Mouse (Mus musculus) hindbrain, postnatal 0 days (tissue): ENCODE data around the gene Fmnl2. TPM values are rescaled to one million over a fixed set of nuclear protein-coding genes. Genes with fewer than 3 reads are reported as not detected.

ENCODE experiments used
- ATAC-seq: fragments of 200-750 bp; cut with Nextera tagmentation; 2 replicates; pipeline ENCODE4 v1.8.0; 2017; ENCODE audit warnings: mild to moderate bottlenecking, moderate TSS enrichment, moderate library complexity
- DNase-seq: peaks from one replicate; pipeline ENCODE4 v3.0.0-alpha.2; 2015; ENCODE audit warnings: low spot score
- H3K27ac ChIP-seq: fragments of 300-500 bp; sonication (generic); 2 replicates; pipeline ENCODE4 v1.5.1; 2014; ENCODE audit warnings: mild to moderate bottlenecking
- H3K27me3 ChIP-seq: fragments of 300-500 bp; sonication (generic); 2 replicates; pipeline ENCODE4 v1.6.1; 2014; ENCODE audit warnings: low read length, mixed read lengths; ENCODE audit not compliant: insufficient read depth
- H3K36me3 ChIP-seq: fragments of 300-500 bp; sonication (generic); 2 replicates; pipeline ENCODE4 v1.6.1; 2014; ENCODE audit warnings: low read length, mixed read lengths; ENCODE audit not compliant: insufficient read depth
- H3K4me1 ChIP-seq: fragments of 300-500 bp; sonication (generic); 2 replicates; pipeline ENCODE4 v1.6.1; 2014; ENCODE audit warnings: antibody characterized with exemption, low read length, mixed read lengths; ENCODE audit not compliant: insufficient read depth
- H3K4me2 ChIP-seq: fragments of 300-500 bp; sonication (generic); 2 replicates; pipeline ENCODE4 v1.6.1; 2014; ENCODE audit warnings: low read depth, mild to moderate bottlenecking, low read length, moderate library complexity, mixed read lengths
- H3K4me3 ChIP-seq: fragments of 300-500 bp; sonication (generic); 2 replicates; pipeline ENCODE4 v1.5.1; 2014; ENCODE audit warnings: low read length
- H3K9ac ChIP-seq: fragments of 300-500 bp; sonication (generic); replicated peaks from 2 replicates; pipeline ENCODE4 v1.6.1; 2014; ENCODE audit warnings: mild to moderate bottlenecking, low read length, moderate library complexity, mixed read lengths
- H3K9me3 ChIP-seq: fragments of 300-500 bp; sonication (generic); 2 replicates; pipeline ENCODE4 v1.6.1; 2016; ENCODE audit warnings: low read length, mixed read lengths
- CTCF ChIP-seq: IDR thresholded peaks from 2 replicates; pipeline ENCODE4 v1.5.1; 2016; ENCODE audit warnings: antibody characterized with exemption, control low read depth, low read depth
- WGBS: fragments of 180-500 bp; shearing (Covaris S2); extraction: QIAGEN DNeasy Blood & Tissue Kit; methylation state at CpG from one replicate; pipeline ENCODE4 v1.1.7; 2014; 5-methylcytosine and 5-hydroxymethylcytosine counted together
- polyA plus RNA-seq: library from polyadenylated mRNA; unstranded; fragments of >200 nt; fragmentation: Nextera tagmentation; extraction: Ambion mirVana; gene quantifications from 2 replicates; pipeline ENCODE4 v1.2.1, GENCODE M21; 2015
- total RNA-seq: library from RNA; depleted of rRNA; stranded (reverse); fragments of >200 nt; gene quantifications from 2 replicates; pipeline ENCODE4 v1.2.3, GENCODE M21; 2014; rRNA removed

Gene Fmnl2
- 25.2 and 27.6 TPM in 2 replicates for total RNA-seq
- 9.3 and 9.9 TPM in 2 replicates for polyA plus RNA-seq

- Histone ChIP-seq H3K27me3 (no peaks in the 10 kb centered on the region), H3K4me2 (peak within 1 kb of the TSS; percentile 79), H3K9ac (peak within 1 kb of the TSS; percentile 88), H3K4me1 (peaks cover 14% of the 10 kb centered on the region), H3K27ac (peak within 1 kb of the TSS; percentile 89), H3K9me3 (no peaks in the 10 kb centered on the region), H3K36me3 (no peaks in the 10 kb centered on the region), H3K4me3 (peak within 1 kb of the TSS; percentile 86)
- WGBS, result 1% methylated on average over 97 of the region's 114 CpGs
- DNase-seq (peak; percentile 91), ATAC-seq (peak; percentile 96)
- TF ChIP-seq CTCF, result no peak
Observed at GRCm38 (mm10) chr2:52857611-52858528, at the start of gene Fmnl2. Gene Fmnl2, plus strand, starts transcription at chr2:52857860.

- no peak overlapping the region for H3K9ac ChIP-seq
- no peak for DNase-seq
- H3K27me3 ChIP-seq, result no peaks in the 10 kb centered on the region
- H3K36me3 ChIP-seq, result no peaks in the 10 kb centered on the region
- no peak overlapping the region for H3K27ac ChIP-seq
- no peak overlapping the region for H3K4me2 ChIP-seq
- no peak overlapping the region for H3K4me3 ChIP-seq
- WGBS, result 89% methylated on average over 5 of the region's 5 CpGs
- no peaks in the 10 kb centered on the region for H3K4me1 ChIP-seq
- no peak for TF ChIP-seq CTCF
- H3K9me3 ChIP-seq, result no peaks in the 10 kb centered on the region
- no peak for ATAC-seq
Observed at GRCm38 (mm10) chr2:52809988-52810387, 47.7 kb upstream of the Fmnl2 start.

- ATAC-seq, result no peak
- Histone ChIP-seq H3K4me1 (no peaks in the 10 kb centered on the region), H3K36me3 (no peaks in the 10 kb centered on the region), H3K9ac (no peak overlapping the region), H3K27me3 (no peaks in the 10 kb centered on the region), H3K4me3 (no peak overlapping the region), H3K27ac (no peak overlapping the region), H3K9me3 (no peaks in the 10 kb centered on the region), H3K4me2 (no peak overlapping the region)
- 42% methylated on average over 5 of the region's 5 CpGs for WGBS
- TF ChIP-seq CTCF, result no peak
- peak; percentile 5 for DNase-seq
Observed at GRCm38 (mm10) chr2:52811691-52812090, 46.0 kb upstream of the Fmnl2 start.

- no peak for TF ChIP-seq CTCF
- H3K27me3 ChIP-seq, result no peaks in the 10 kb centered on the region
- no peak overlapping the region for H3K4me3 ChIP-seq
- ATAC-seq, result no peak
- WGBS, result 93% methylated on average over 1 of the region's 1 CpGs
- H3K36me3 ChIP-seq, result no peaks in the 10 kb centered on the region
- H3K27ac ChIP-seq, result no peak overlapping the region
- H3K9me3 ChIP-seq, result no peaks in the 10 kb centered on the region
- no peaks in the 10 kb centered on the region for H3K4me1 ChIP-seq
- H3K9ac ChIP-seq, result no peak overlapping the region
- no peak for DNase-seq
- H3K4me2 ChIP-seq, result no peak overlapping the region
Observed at GRCm38 (mm10) chr2:52817341-52817740, 40.3 kb upstream of the Fmnl2 start.

DNA sequence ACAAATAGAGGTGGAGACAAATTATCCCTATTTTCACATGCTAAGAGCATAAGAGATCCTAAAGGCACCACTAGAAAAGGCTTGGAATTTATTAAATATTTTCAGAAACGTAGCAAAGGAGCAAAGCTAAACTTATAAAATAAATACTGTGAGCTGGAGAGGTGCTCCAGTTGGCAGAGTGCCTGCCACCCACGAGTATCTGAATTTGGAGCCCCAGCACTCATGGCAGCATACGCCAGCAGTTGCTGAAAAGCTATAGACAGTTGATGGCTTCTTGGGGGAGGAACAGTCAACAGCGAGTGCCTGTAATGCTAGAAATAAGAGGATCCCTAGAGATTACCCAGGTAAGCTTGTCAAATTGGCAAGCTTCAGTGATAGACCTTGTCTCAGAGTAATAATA is 38.7 kb upstream of the Fmnl2 start:
- Histone ChIP-seq H3K9ac (no peak overlapping the region), H3K4me3 (no peak overlapping the region), H3K36me3 (no peaks in the 10 kb centered on the region), H3K27ac (no peak overlapping the region), H3K4me2 (no peak overlapping the region), H3K9me3 (no peaks in the 10 kb centered on the region), H3K27me3 (no peaks in the 10 kb centered on the region), H3K4me1 (no peaks in the 10 kb centered on the region)
- ATAC-seq (no peak), DNase-seq (no peak)
- WGBS, result 72% methylated on average over 4 of the region's 4 CpGs
- no peak for TF ChIP-seq CTCF

DNA sequence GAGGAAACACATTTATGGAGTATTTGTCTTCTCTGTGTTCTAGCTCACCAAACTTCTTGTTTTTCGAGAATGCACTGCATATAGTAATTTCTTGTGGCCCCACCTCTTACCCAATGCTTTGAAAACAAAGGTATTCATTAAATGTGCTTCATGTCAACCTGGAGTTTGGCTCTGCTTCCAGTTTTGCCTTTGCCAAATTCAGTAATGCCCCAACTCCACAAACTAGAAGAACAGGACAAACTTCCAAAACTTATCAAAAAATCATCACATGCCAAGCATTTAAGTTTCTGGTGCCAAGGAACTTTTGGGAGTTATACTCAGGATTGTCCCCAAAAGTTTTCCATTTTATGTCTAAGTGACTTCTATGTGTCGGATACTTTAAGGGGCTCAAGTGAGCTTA is 35.4 kb upstream of the Fmnl2 start:
- 85% methylated on average over 2 of the region's 2 CpGs for WGBS
- DNase-seq, result no peak
- no peak for TF ChIP-seq CTCF
- Histone ChIP-seq H3K4me1 (no peaks in the 10 kb centered on the region), H3K27me3 (no peaks in the 10 kb centered on the region), H3K9me3 (no peaks in the 10 kb centered on the region), H3K27ac (no peak overlapping the region), H3K4me2 (no peak overlapping the region), H3K4me3 (no peak overlapping the region), H3K9ac (no peak overlapping the region), H3K36me3 (no peaks in the 10 kb centered on the region)
- no peak for ATAC-seq

DNA sequence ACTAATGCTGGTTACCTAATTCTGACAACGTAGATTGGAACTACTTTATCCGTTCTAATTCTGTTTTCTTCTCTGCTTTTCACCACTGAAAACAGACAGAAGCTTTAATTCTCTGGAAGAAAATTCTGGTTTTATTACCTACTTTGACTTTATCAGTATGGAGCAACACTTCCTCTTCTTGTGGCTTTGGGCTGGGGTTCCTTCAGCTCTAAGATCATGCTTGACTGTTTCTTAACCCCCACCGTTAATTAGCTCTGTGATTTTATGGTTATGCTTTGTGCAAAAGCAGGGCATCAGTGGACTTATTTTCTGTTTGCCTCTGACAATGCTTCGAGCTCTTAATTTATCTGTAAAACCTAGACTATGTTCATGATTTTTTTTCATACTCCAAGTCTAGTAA is 29.6 kb upstream of the Fmnl2 start:
- Histone ChIP-seq H3K36me3 (no peaks in the 10 kb centered on the region), H3K4me2 (no peak overlapping the region), H3K4me3 (no peak overlapping the region), H3K27ac (no peak overlapping the region), H3K4me1 (no peaks in the 10 kb centered on the region), H3K9ac (no peak overlapping the region), H3K27me3 (no peaks in the 10 kb centered on the region), H3K9me3 (no peaks in the 10 kb centered on the region)
- whole genome bisulfite sequencing, result 91% methylated on average over 4 of the region's 4 CpGs
- ATAC-seq, result no peak
- DNase-seq, result no peak
- TF ChIP-seq CTCF, result no peak
